Mouse (Mus musculus): Measurements from ENCODE around the gene Elmo2.

Elmo2 gene

DNA sequence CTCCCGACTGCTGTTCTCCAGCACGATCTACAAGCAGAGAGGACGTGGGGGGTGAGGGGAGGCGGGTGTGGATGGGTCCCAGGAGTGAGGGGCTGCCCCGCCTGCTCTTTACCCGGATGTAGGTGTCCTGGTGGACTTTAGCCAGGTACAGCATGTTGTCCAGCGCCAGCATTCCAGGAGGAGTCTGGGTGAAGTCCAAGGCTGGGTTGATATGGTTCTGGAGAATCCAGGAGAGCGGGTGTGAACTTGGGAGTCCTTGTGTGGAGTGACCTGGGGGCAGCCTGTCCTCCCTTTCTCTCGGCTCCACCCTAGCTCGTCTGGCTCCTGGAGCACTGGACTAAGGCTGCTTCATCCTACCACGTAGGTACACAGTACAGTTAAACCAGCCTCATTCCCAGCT is 28.9 kb downstream of the Elmo2 start:
- DNase-seq (ENCODE audit: low spot score in 2 of 2) = no peak

DNA sequence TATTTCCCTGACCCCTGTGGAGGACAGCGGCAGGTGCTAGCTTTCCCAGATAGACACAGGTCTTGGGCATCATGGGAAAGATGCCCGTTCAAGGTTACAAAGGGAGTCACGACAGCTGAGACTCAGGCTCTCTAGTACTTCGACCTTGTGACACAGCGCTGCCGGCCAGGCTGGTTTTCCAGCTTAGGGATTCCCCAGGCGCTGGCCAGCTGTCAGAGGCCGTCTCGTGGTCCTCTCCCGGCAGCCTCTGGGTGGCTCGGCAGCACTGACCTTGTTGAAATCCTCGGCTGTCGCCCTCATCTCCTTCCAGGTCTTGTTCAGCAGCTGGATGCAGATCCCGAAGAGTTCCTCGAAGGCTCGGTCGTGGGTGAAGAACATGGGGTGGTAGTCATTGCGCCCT is 29.7 kb downstream of the Elmo2 start:
- DNase-seq (ENCODE audit: low spot score in 2 of 2) = no peak

DNA sequence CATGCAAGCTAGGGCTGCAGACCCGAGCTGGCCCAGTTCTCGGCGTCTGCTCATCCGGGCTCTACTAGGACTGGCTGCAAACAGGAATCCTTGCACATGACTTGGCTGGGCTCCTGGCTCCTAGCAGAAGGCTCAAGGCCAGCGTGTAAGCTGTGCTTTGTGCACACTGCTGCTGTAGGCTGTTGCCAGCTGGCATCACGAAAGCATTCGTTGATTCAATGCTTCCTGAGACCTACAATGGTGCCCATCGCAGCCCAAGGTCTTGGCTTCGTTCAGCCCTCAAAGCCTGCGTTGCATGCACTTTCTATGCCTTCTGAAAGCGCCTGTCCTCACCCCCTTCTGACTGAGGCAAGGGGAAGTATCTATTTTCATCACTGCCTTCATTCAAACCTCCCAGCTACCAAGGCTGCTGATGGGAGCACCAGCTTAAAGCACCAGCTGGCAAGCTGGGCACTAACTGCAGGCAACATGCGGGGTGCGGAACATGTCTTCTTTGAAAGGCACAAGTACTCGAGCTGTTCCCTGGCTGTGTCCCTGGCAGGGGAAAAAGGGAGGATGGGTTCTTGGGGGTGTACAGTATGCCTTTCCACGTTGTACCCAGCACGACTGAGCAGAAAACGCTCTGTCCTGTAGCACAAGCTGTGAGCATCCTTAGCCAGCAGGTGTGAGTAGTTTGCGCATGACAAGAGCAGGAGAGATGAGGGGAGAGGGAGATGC is 37.8 kb downstream of the Elmo2 start:
- peak; percentile 80 to 83 for DNase-seq (ENCODE audit: low spot score in 2 of 2)

DNA sequence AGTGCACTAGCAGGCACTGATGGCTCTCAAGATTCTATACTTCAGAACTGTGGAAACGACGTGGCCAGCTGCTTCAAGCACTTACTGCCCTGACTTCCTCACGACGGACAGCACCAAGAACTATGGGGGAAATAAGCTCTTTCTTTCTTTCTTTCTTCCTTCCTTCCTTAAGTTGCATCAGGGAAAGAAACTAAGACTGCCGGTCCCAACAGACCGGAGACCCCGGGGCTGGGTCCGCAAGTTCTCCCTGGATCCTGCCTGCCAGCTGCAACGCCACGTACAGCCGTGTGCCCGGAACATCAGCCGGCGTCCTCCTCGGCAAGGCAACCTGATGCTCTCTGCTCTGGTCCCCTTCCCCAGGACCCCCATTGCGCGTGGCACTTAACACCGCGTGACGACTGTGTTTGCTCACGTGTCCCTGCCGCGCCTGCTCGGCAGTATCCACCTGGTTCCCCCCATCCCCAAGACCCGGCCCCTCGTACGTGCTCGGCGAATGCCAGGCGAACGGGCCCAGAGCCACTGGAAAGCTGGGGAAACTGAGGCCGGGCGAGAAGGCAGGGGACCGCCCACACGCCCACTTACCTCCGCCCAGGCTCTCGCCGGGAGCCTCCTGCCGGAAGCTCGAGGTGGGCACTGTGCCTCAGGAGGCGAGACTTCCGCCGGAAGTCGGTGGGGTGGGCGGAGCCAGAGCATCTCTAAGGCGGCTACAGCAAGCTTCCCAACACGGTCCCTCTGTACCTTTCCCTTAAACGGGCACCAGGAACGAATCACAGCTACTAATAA is 38.9 kb downstream of the Elmo2 start, which contains the start of gene Slc35c2:
Slc35c2 (minus strand) TSS at position 668 of the 783 bp plus-strand sequence.
- peak; percentile 90 to 93 for DNase-seq (ENCODE audit: low spot score in 2 of 2)

DNA sequence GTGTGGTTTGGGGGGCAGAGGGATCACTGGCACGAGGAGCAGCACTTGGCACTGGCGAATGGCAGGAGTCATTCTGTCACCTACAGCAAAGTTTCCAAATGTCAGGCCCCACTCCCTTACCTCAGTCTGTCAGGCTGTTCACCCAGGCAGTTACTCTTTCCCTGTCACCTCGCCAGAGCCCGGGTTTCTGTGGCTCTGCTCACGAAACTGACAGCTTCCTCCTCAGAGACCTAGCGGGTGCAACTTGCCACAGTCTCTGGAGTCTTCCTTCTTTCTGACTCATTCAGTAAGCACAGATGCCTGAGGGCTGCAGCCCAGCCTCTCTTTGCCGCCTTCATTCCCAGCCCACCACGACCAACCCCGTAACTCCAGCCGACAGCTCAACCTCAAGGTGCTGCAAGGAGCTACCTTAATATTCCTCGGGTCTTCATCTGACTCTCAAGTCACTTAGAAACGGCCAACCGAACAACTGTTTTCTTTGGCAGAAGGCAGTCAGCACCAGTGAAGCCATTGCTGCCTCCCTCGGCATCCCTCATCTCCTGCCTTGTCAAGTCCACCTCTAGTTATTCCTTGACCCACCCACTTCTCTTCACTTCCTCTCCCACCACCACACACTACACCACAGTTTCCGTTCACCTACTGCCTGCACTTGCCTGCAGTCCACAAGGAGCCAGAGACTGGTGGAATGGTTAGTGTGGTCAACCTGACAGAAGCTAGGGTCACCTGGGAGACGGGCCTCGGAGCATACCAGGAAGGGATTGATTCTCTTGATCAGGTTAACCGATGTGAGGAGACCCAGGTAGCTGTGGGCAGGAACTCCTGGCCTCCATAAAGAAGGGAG is 39.7 kb downstream of the Elmo2 start:
- DNase-seq (ENCODE audit: low spot score in 2 of 2) = no peak

DNA sequence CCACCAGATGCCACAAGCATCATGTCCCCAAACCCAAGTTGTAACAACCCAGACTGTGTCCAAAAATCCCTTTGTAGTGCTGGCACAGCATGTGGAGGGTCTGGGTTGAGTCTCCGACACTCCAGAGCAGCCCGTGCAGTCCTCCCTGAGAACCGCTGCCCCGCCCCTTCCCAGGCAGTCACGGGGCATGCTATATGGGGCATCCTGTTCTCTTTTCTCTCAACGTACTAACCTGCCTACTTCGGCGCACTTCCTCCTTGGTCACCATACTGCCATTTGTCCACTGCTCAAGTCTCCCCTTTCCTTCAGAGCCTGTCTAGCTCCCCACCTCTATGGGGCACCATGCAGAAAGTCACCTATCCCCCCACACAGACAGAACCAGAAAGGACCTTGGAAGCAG is 40.7 kb downstream of the Elmo2 start:
- no peak for DNase-seq (ENCODE audit: low spot score in 2 of 2)

DNA sequence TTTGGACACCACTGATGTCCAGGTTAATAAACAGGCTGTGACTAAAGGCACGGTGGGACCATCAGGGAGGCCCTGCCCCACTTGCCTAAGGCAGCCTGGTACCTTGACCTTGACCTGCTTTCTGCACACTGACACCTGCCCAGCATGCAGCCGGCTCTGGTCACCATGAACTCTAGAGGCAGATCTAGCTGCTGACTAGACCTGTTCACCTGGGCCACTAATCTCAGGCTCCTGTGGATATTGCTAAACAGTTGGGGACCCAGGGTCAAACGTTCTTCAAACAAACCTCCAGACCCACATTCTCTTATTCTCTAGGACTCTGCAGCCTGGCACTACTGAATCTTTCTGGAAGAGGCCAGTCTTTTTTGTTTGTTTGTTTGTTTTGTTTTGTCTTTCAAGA is 41.2 kb downstream of the Elmo2 start:
- DNase-seq (ENCODE audit: low spot score in 2 of 2) = no peak

DNA sequence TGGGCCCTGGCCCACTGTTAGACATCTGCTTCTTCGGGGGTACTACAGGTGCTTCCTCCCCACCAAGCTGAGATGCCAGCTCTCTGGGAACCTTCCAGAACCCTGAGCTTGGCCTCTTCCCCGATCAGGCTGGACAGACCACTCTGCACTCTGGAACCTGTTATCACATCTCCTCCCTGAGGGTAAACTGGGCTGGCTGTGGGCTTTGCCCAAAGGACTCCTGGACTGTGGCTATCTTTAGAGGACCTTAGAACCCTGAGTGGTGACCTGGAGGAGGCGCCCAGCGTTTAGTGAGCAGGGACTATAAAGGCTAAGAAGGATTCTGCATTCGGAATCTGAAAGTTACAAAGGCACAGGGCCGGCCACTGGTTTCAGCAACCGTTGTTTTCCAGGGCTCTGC is 41.9 kb downstream of the Elmo2 start:
- DNase-seq (ENCODE audit: low spot score in 2 of 2) = no peak

DNA sequence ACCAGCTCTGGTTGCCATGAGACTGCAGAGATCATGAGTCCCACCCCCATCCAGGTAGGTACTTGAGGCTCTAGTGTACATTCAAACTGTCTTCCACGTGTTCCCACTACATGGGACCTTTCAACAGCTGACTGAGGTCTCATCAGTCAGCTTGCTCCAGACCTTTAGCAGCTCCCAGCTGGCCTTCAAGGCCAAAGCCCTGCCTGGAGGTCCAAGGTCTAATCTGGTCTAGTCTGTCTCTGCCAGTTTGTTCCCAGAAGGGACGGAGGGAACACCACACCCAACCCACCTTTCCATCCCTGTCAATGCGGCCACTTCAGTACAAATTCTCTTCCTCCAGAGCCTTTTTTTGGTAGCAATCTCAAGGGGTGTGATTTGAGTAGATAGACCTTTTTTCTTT is 42.6 kb downstream of the Elmo2 start:
- no peak for DNase-seq (ENCODE audit: low spot score in 2 of 2)

DNA sequence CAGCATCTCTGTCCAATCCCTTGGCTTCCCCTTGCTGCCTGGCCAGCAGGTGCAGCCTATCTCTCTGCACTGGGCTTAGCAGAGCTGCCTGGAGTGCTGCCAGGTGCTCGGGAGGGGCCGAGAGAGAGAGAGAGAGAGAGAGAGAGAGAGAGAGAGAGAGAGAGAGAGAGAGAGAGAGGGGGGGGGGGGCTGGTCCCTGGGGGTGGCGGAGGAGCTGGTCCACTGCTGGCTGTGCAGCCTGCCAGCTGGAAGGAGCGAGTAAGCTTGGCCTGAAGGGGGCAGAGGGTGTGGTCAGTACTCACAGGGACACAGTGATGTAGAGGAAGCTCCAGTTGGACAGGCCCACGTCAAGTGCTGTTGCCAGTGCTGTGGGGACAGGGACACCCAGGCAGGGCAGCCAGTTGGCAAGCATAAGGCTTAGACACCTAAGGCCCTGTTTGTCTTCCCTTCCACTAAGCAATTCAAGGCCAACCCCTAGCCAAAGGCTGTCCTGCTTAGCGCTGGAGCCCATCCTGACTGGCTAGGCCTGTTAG is 44.4 kb downstream of the Elmo2 start:
- DNase-seq (ENCODE audit: low spot score in 2 of 2) = no peak

DNA sequence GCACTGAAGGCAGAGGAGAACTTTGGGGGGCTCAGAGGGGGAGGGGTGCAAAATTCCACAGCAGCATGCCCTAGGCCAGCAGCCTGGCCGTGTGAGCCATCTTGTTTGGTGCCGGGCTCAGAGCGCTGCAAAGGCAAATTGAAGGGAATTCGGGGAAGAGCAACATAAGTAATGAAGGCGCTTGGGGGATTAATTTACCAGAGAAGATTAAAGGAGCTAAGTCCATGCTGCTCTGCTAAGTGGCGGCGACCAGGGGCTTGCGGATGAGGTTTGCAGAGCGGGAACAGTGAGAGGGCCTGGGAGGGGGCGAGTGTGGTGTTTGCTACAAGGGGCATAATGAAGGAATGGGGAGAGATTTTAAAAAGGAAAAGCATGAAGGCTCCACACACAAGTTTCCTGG is 46.9 kb downstream of the Elmo2 start:
- DNase-seq (ENCODE audit: low spot score in 2 of 2) = no peak

DNA sequence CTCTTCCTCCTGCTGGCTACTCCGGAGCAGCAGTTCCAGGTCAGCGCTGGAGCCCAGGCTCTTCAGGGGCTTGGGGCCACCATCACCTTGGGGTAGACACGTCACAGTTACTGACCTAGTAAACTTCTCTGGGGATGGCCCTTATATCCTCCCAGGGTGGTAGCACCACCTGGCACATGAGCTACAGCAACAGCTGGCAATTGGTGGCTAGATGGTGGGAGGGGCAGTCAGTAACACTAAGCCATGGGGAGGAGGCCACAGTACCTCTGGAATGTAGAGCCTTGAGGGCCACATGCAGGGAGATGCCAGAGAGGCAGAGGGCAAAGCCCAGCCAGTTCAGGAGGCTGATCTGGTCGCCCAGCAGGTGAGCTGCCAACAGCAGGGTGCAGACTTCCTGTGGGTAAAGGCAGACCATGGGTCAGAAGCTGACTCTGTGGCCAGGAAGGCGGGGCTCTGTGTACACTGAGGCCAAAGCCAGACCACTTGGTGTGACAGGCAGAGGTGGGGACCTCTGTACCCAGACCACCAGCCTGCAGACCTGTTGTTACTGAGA is 49.0 kb downstream of the Elmo2 start:
- DNase-seq (ENCODE audit: low spot score in 2 of 2) = no peak

DNA sequence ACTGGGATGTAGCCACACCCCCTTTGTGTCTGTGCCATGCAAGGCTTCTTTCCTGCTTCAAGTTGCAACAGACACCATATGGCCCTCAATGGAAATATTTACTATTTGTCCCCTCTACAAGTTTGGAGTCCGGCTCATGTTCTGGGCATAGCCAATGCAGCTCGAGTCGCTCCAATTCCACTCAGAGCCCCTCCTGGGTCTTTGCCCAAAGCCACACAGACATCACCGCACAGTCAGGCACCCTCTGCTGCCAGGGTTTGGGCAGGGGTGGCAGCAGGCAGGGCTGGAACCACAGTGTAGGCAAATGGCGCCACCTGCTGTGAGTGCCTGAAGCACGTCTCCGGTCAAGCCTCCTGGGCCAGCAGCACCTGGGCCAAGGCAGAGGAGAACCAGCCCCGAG is 50.5 kb downstream of the Elmo2 start:
- DNase-seq (ENCODE audit: low spot score in 2 of 2) = peak in 1 of 2 experiments; percentile 69

DNA sequence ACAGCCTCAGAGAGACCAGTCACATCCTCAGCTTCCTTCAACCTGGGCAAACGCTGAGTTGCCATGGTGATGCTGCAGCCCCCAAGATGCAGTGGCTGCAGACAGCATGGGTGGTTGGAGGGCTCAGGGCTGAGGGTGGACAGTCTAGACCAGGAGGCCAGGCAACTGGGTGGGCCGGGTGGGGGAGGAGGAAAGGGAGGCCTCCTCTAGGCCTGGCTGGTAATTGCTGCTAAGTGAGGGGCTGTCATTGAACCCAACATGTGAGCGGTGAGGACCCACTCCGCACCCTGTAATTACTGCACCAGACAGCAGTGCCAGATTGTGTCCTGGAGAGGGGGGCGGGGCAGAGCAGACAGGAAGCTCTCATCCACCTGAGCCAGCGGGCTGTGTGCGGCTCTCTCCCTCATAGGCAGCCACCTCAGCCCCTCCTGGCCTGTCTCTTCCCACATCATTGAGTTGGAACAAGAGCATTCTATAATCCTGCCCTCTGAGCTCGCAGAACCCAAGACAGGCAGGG is 51.1 kb downstream of the Elmo2 start:
- no peak for DNase-seq (ENCODE audit: low spot score in 2 of 2)

DNA sequence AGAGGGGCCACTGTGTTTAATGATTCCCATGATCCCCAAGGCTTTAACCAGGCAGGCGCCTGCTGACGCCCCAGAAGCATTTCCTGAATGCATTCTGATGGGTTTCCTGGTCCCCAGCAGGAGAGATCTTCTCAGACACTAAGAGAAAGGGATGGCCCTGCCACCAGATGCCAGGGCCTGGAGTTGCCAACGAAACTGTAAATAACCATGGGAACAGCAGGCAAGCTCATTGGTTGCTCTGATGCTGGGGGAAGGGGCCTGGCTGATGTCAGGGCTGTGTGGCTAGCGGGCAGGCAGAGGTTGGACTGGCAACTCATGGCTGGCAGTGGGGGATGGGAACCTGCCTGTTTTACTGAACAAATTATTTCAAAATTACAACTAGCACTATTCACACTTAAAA is 52.7 kb downstream of the Elmo2 start:
- DNase-seq (ENCODE audit: low spot score in 2 of 2) = no peak

DNA sequence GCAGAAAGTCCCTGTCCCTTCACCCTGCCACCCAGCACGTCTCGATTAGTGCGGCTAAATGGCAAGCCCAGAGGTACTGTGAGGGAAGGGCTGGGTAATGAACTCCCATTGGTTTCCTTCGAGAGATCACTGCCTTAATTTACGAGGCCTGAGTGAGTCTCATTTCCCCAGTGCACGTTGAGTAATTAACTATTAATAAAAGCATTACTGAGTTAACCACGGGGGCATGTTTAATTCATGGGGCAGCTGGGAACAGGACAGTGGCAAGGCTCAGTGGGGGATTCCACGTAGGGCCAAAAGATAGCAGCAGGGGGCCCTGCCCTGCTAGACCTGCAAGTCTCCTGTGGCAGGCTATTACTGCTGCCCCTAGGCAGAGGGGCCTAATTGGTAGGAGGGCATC is 55.0 kb downstream of the Elmo2 start:
- DNase-seq (ENCODE audit: low spot score in 2 of 2) = no peak

DNA sequence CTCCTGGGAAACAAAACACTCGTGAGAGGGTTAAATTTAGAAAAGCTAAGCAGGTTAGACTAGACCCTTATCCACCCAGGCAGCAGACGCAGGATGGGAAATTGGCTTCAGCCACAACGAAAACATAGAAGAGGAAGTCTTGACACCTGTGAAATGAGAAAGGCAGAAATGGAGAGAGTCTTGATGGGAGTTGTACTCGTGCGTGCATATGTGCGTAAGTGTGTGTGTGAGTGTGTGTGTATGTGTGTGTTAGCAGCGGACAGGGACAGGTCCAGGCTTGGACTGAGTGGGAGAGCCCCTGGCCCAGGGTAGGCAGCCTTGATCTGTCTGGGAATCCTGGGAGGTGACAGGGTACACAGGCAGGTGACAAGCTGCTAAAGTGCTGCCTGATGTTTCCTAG is 55.4 kb downstream of the Elmo2 start:
- DNase-seq (ENCODE audit: low spot score in 2 of 2) = no peak

DNA sequence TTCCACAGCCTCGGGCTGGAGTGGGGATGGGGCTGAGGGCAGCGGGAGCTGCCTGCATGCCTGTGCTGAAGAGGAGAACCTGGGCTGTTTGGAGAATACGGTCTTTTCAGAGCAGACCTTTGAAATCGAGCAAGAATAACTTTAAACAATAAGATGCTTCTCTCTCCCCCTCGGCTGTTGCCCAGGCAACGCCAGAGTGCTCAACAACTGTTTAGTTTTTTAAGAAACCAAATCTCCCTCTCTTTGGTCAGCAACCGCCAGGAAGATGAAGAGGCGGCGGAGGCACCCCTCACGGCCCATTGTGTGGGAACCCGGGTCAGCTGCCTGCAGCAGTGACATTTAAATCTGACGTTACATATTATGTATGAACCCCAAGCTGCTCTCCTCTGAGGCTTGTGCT is 59.5 kb downstream of the Elmo2 start:
- no peak for DNase-seq (ENCODE audit: low spot score in 2 of 2)

DNA sequence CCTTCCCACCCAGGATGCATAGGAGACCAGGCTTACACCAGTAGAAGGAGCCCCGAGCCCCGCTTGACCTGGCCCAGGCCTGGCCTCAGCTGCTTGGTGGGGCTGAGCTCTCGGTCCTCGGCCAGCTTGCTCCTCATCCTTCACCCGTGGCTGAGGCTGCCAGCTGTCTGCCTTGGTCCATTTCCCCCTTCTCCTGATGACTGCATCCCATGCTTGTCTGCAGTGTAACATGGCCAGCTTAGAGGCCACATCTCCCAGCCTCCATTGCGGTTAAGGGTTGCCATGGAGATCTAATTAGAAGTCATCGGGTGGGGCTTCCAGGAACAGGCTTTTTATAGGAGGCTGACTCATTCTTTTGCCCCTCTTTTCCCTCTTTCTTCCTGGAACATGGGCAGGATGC is 62.4 kb downstream of the Elmo2 start:
- no peak for DNase-seq (ENCODE audit: low spot score in 2 of 2)

DNA sequence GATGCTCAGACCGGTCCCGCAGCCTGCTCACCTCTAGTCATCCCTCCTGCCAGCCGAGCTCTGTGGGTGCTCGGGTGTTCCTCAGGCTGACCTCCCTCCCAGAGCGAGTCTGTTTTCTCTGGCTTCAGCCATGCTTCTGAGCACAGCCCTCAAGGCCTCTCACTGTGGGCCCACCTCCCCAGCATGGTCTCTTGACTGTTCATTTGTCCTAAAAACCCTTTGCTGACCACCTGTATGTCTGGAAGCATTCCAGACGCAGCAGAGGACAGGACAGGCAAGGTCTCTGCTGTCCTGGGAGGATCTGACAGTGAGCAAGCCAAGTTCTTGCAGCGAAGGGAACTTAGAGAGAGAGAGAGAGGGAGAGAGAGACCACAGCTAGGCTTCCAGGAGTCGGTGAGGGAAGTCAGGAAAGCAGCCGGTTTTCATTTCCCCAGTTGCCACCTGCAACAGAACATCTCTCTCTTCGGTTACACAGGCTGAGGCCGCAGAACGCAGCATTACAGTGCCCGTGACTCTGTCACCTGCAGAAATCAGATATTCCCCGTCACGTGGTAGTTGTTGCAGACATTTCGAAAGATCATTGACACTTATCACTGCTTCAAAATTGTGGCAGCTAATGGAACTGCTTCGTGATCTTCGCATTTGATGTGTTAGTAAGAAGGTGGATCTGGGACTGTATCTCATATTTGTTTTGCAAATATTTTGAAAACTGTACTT is 63.8 kb downstream of the Elmo2 start:
- no peak for DNase-seq (ENCODE audit: low spot score in 2 of 2)

DNA sequence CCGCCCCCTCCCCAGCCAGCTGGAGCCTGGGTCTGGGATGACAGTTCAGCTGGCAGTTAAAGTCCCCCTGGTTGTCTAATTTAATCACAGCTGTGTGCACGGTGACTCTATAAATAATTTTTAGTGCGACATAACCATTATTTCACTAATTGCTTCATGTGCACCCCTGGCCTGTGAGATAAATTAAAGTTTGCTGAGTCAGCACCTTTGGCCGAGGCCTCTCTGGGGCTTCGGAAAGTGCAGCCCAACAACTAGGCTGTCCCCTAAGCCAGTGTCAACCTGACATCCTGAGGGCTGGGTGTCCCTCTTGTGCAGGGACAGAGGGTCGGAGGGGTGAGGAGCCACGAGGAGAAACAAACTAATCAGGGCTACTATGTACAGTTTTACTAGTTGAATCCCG is 66.4 kb downstream of the Elmo2 start:
- DNase-seq (ENCODE audit: low spot score in 2 of 2) = no peak

Measured in urinary bladder, postnatal 4 days (tissue).